Mouse (Mus musculus) cortical plate, adult 2 months (tissue): ENCODE results near the gene Slc34a2. TPM values are rescaled to one million over a fixed set of nuclear protein-coding genes. Genes with fewer than 3 reads are reported as not detected.

Source experiments
- H3K27ac ChIP-seq: fragments of 200-500 bp; 2 replicates; pipeline ENCODE4 v1.5.1; 2012; ENCODE audit warnings: low read length, control low read depth, inconsistent platforms; ENCODE audit not compliant: insufficient read depth
- H3K4me1 ChIP-seq: fragments of 200-500 bp; 2 replicates; pipeline ENCODE4 v1.6.1; 2011; ENCODE audit warnings: low read length; ENCODE audit not compliant: control insufficient read depth, insufficient read depth
- H3K4me3 ChIP-seq: fragments of 200-500 bp; 2 replicates; pipeline ENCODE4 v1.5.1; 2011; ENCODE audit warnings: mild to moderate bottlenecking, low read length, control low read depth; ENCODE audit not compliant: insufficient read depth
- CTCF ChIP-seq: fragments of 200-500 bp; IDR thresholded peaks from 2 replicates; pipeline ENCODE4 v1.5.1; 2011; ENCODE audit warnings: mild to moderate bottlenecking, control low read depth, low read length; ENCODE audit not compliant: insufficient read depth; ENCODE audit errors: extremely low read depth
- POLR2A ChIP-seq: fragments of 200-500 bp; IDR thresholded peaks from 2 replicates; pipeline ENCODE4 v1.6.1; 2011; ENCODE audit warnings: mild to moderate bottlenecking, low read length, control low read depth; ENCODE audit not compliant: insufficient read depth; ENCODE audit errors: extremely low read depth
- polyA plus RNA-seq: library from polyadenylated mRNA; depleted of rRNA; stranded (reverse); fragments of >200 nt; gene quantifications from 2 replicates; pipeline ENCODE4 v1.2.3, GENCODE M21; 2012; rRNA removed

Slc34a2 gene
- polyA plus RNA-seq, 1 experiment, result not detected

- Histone ChIP-seq H3K4me3 (no peak overlapping the region), H3K27ac (no peak overlapping the region), H3K4me1 (no peaks in the 10 kb centered on the region)
- TF ChIP-seq CTCF, result no peak
- TF ChIP-seq POLR2A, result no peak
Measured at GRCm38 (mm10) chr5:53106731-53107130, 68.8 kb downstream of the Slc34a2 start.

- H3K4me1 ChIP-seq, result no peaks in the 10 kb centered on the region
- H3K4me3 ChIP-seq, result no peak overlapping the region
- H3K27ac ChIP-seq, result no peak overlapping the region
- no peak for TF ChIP-seq CTCF
- no peak for TF ChIP-seq POLR2A
Measured at GRCm38 (mm10) chr5:53108026-53108425, 70.1 kb downstream of the Slc34a2 start.

GRCm38 (mm10) chr5:53108668-53109067, 70.8 kb downstream of the Slc34a2 start:
- H3K4me1 ChIP-seq, result no peaks in the 10 kb centered on the region
- TF ChIP-seq POLR2A (no peak), CTCF (peak; percentile 31; the same call in 1 of the 2 replicates)
- H3K27ac ChIP-seq, result no peak overlapping the region
- no peak overlapping the region for H3K4me3 ChIP-seq

GRCm38 (mm10) chr5:53110225-53110624, 72.3 kb downstream of the Slc34a2 start:
- TF ChIP-seq POLR2A, result no peak
- TF ChIP-seq CTCF, result no peak
- no peak overlapping the region for H3K4me3 ChIP-seq
- H3K27ac ChIP-seq, result no peak overlapping the region
- no peaks in the 10 kb centered on the region for H3K4me1 ChIP-seq

GRCm38 (mm10) chr5:53111036-53111435, 73.2 kb downstream of the Slc34a2 start:
- Histone ChIP-seq H3K27ac (no peak overlapping the region), H3K4me3 (no peak overlapping the region), H3K4me1 (no peaks in the 10 kb centered on the region)
- TF ChIP-seq POLR2A (no peak), CTCF (no peak)

GRCm38 (mm10) chr5:53112942-53113341, 75.1 kb downstream of the Slc34a2 start:
- no peak for TF ChIP-seq POLR2A
- TF ChIP-seq CTCF, result no peak
- H3K27ac ChIP-seq, result no peak overlapping the region
- H3K4me3 ChIP-seq, result no peak overlapping the region
- H3K4me1 ChIP-seq, result no peaks in the 10 kb centered on the region; the same call in 1 of the 2 replicates

GRCm38 (mm10) chr5:53114616-53115267, 76.9 kb downstream of the Slc34a2 start:
- Histone ChIP-seq H3K4me1 (no peaks in the 10 kb centered on the region; the same call in 1 of the 2 replicates), H3K4me3 (no peak overlapping the region), H3K27ac (no peak overlapping the region)
- TF ChIP-seq CTCF, result no peak

- no peaks in the 10 kb centered on the region; the same call in 1 of the 2 replicates for H3K4me1 ChIP-seq
- no peak overlapping the region for H3K4me3 ChIP-seq
- no peak overlapping the region for H3K27ac ChIP-seq
- TF ChIP-seq CTCF (no peak), POLR2A (no peak)
Measured at GRCm38 (mm10) chr5:53118212-53118611, 80.3 kb downstream of the Slc34a2 start.

- Histone ChIP-seq H3K4me3 (no peak overlapping the region), H3K27ac (no peak overlapping the region), H3K4me1 (no peaks in the 10 kb centered on the region; the same call in 1 of the 2 replicates)
- no peak for TF ChIP-seq CTCF
- TF ChIP-seq POLR2A, result no peak
Measured at GRCm38 (mm10) chr5:53119689-53120088, 81.8 kb downstream of the Slc34a2 start.

Other genes with a start within 250 kb of the Slc34a2 start
- 98.5 and 114 TPM in 2 replicates for gene Anapc4, start 204.1 kb upstream of the Slc34a2 start, polyA plus RNA-seq
- 47.7 and 53.1 TPM in 2 replicates for gene Sel1l3, start 175.8 kb downstream of the Slc34a2 start, polyA plus RNA-seq
- 61.1 and 82.2 TPM in 2 replicates for gene Smim20, start 229.0 kb downstream of the Slc34a2 start, polyA plus RNA-seq